Mouse (Mus musculus) kidney, adult 18-20 months (tissue): ENCODE results near the gene Slc12a9.

Experiments used
- DNase-seq: peaks from one replicate; pipeline ENCODE4 v3.0.0; 2021

The Slc12a9 gene

GRCm38 (mm10) chr5:137346388-137346787 is 13.0 kb upstream of the Slc12a9 start:
- DNase-seq: no peak

DNA sequence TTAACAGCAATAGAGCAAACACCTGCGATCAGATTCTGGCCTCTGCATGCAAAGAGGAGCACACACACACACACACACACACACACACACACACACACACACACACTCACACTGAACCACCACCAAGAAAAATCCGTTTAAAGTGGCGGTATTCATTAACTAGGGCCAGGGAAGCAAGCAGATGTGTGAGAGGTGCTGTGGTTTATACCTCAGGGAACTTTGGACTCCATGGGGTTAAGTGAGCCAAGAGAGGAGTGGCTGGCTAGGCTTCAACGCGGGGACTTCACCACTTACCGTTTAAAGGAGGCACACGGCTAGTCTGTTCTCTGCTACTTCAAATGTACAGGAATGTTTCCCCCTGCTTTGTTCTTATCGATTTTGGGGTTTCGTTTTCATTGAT is 12.4 kb upstream of the Slc12a9 start:
- DNase-seq: peak; percentile 75

DNA sequence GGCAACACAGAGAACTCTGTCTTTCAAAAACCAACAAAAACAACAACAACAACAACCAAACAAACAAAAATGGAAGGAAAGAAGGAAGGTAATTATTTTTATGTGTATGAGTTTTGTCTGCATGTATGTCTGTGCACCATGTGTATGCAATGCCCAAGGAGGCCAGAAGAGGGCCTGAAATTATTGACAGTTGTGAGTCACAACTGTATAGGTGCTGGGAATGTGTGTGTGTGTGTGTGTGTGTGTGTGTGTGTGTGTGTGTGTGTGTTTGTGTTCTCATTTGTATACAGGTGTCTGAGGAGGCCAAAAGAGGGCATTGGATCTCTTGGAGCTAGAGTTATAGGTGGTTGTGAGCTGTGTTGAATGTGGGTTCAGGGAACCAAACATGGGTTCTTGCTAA is 10.5 kb upstream of the Slc12a9 start:
- no peak for DNase-seq

- no peak for DNase-seq
Measured at GRCm38 (mm10) chr5:137343412-137343811, 10.0 kb upstream of the Slc12a9 start.

DNA sequence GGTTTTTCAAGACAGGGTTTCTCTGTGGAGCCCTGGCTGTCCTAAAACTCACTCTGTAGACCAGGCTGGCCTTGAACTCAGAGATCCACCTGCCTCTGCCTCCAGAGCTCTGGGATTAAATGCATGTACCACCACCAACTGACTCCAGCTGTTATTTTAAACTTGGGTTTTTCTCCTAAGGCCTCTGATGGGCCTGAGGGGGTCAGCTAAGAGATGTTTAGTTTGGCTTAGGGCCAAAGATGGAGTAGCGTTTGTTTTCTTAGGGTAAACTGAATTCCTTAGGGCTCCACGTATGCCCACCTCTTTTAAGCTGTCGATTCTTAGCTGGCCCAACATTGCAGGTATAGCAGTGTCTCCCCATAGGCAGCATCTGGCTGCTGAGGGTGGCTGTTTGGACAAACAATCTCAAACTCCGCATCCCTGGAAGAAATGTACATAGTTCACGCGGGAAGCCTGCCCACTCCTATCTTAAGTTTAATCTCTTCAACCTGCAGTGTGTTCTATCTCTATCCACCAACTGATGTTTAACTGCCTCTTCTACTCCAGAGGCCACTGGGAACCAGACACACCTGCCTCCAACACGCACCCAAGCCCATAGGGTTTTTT is 9.1 kb upstream of the Slc12a9 start:
- DNase-seq: no peak

GRCm38 (mm10) chr5:137340222-137340621 is 6.8 kb upstream of the Slc12a9 start:
- no peak for DNase-seq

GRCm38 (mm10) chr5:137339290-137339979 is 6.0 kb upstream of the Slc12a9 start:
- peak; percentile 68 for DNase-seq

DNA sequence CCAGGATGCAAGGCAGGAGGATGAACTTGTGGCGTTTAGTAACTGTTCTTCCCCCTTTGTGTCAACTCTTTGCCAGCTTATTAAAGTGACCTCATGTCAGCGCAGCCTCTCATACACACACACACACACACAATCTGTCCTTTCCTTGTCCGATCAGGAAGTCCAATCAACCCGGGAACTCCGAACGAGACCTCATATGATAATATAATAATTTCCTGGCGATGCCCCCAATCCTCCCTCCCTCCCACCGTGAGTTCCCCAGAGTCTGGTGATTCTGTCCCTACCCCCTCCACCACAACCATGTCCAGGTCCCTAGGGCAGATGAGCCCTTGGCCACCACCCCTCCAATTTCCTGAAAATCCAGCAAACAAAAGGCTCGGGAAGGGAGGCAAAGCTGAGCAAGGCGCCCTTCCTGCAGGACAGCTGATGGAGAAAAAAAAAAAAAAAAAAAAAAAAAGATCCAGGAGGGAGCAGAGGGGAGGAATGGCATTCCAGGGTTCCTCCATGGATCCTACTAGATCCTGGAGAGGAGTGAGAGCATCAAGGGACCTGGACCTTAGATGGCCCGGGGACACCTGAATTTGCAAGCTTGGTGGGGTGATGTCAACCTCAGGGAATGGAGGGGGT is 5.4 kb upstream of the Slc12a9 start:
- DNase-seq: no peak

DNA sequence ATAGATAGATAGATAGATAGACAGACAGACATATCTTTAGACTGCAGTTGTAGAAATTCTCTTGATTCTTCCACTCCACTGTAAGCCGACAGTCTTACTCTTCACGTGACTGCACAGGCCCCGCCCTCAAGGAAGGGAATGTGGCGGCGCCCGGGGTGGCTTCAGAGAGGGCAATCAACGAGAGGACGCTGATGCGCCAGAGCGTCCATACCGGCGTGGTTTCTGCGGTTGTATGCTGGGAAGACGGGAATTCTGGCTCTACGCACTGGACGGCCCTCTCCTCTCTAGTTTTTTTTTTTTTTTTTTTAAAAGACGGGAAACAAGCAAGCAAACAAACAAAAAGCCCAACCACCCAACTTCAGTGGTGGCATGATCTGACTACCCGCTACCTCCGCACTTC is 4.9 kb upstream of the Slc12a9 start:
- DNase-seq: peak; percentile 92

- peak; percentile 27 for DNase-seq
Measured at GRCm38 (mm10) chr5:137337190-137337589, 3.8 kb upstream of the Slc12a9 start.

DNA sequence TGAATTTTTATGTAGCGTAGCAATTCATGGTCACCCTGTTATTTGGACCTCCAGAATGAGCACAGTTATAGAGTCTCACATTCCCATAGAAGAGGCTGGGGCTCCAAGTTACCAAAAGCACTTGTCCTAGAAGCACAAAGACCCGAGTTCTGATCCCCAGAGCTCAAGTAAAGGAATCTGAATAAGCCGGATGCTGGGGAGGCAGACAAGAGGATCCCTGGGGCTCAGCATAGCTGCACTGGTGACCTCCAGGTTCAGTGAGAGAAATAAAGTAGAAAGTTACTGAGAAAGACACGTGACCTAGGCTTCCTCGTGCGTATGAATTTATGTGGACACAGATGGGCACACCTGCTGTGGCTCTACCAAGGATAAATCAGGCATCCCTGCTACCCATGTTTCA is 1.7 kb upstream of the Slc12a9 start:
- no peak for DNase-seq

- no peak for DNase-seq
Measured at GRCm38 (mm10) chr5:137334317-137334716, 920 bp upstream of the Slc12a9 start.

GRCm38 (mm10) chr5:137332857-137333511 is 413 bp downstream of the Slc12a9 start:
- no peak for DNase-seq

- DNase-seq: no peak
Measured at GRCm38 (mm10) chr5:137330910-137331309, 2.5 kb downstream of the Slc12a9 start.

GRCm38 (mm10) chr5:137320996-137321395 is 12.4 kb downstream of the Slc12a9 start:
- no peak for DNase-seq

DNA sequence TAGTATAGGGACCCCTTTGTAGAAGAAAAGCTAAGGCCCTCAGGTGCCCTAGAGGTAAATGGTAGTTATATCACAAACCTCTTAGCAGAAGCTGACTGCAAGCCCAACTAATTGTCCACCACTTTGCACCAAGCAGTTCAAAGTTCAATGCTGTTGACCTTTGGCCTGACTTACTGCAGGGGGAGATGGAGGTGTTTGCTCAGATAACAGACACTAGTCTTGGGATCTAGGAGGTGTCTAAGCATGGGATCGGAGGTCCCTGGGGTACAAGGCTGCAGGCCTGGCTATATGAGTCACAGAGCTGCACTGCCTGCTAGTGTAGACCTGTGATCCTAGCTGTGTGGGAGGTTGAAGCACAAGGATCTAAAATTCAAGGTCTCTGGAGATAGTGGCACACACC is 14.8 kb downstream of the Slc12a9 start:
- peak; percentile 56 for DNase-seq

GRCm38 (mm10) chr5:137317361-137317760 is 16.0 kb downstream of the Slc12a9 start:
- DNase-seq: no peak

DNA sequence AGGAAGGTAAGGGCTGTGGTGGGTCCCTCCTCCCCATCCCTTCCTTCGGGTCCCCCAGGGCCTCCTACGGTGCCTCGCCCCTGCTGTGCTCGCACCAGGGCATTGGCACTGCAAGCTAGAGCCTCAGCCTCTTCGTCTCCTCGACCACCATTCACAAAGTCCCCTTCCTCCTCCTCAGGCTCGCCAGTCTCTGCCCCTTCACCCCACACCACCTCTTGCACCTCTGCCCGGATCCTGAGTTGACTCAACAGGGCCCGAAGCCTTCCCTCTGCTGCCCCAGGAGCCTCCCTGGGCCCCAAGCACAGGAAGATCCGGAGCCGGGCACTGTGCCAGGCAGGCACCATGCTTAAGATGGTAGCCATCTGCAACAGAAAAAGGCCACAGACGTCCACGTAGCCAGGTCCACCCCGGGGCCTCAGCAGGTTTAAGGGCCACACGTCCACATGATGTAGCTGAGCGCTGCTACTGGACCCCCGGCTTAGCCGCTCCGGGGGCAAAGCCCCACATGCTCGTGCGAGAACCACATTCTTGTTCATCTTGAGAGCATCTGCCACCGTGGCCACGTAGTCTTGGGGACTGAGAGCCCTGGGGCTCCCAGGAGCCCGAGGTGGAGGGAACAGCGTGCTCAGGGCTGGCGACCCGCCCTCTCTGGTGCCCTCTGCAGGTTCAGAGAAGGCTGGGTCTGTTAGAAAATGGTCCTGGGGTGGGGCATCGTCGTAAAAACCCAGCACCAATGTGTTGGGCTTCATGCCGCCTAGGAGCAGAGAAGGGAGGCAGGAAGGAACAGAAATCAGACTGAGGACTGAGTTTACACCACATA is 18.1 kb downstream of the Slc12a9 start:
- DNase-seq: peak; percentile 38

DNA sequence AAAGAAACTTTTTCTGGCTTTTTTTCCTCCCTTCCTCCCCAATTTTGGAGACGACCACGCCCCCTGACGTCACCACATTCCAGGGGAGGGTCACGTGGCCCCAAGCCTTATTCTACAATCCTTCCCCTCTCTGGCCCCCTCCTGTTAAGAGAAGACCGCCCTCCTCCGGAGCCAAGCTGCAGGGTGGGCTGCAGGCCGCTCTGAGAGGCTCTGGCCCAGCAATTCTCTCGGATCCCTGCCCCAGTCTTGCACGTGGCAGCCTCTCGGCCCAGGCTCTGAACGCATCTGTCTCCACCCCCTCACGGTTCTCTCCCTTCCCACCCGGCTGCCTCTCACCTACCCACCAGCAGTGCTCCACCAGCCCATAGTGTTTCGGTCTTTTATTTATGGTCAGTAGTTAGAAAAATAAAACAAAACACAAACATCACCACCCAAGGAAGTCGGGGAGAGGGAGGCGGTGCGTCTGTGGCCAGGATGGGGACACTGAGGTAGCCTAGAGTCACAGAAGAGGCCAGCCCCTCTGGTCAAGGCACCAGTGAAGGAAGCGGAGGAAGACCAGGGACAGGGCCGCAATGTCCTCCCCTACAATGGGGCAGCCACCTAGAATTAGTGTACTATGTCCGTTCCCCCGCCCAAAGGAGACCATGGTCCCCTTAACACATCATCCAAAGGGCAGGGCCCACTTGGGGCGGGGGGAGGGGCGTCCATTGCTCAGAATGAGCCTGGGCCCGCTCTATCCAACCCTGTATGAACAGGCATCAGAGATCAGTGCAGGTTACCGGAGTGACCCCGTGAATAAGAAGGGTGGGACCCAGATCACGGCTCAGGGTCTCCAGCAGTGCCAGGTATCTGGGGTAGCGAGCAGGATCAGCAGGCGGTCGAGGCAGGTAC is 19.0 kb downstream of the Slc12a9 start, which contains the start of gene Trip6:
Gene Trip6, minus strand, starts transcription at position 212 of the 891 bp plus-strand sequence.
- DNase-seq: peak; percentile 91

GRCm38 (mm10) chr5:137313466-137314192 is 19.8 kb downstream of the Slc12a9 start:
- DNase-seq: no peak

GRCm38 (mm10) chr5:137308356-137308755 is 25.0 kb downstream of the Slc12a9 start:
- DNase-seq: no peak
